Mouse (Mus musculus) liver, embryonic 16.5 days (tissue): ENCODE results near the gene Phyhd1. TPM values are rescaled to one million over a fixed set of nuclear protein-coding genes. Genes with fewer than 3 reads are reported as not detected.

Experiments used
- ATAC-seq: fragments of 200-750 bp; cut with Nextera tagmentation; 2 replicates; pipeline ENCODE4 v1.8.0; 2017; ENCODE audit warnings: low read depth, mild to moderate bottlenecking, moderate number of reproducible peaks, moderate library complexity
- H3K27ac ChIP-seq: fragments of 300-500 bp; sonication (generic); 2 replicates; pipeline ENCODE4 v1.5.1; 2014; ENCODE audit warnings: mild to moderate bottlenecking, low read length
- H3K27me3 ChIP-seq: fragments of 300-500 bp; sonication (generic); 2 replicates; pipeline ENCODE4 v1.6.1; 2014; ENCODE audit warnings: low read depth, low read length, mixed read lengths; ENCODE audit not compliant: control insufficient read depth, insufficient read depth
- H3K36me3 ChIP-seq: fragments of 300-500 bp; sonication (generic); 2 replicates; pipeline ENCODE4 v1.6.1; 2014; ENCODE audit warnings: mild to moderate bottlenecking; ENCODE audit not compliant: control insufficient read depth, insufficient read depth
- H3K4me1 ChIP-seq: fragments of 300-500 bp; sonication (generic); 2 replicates; pipeline ENCODE4 v1.6.1; 2014; ENCODE audit warnings: low read depth, low read length, mixed read lengths; ENCODE audit not compliant: control insufficient read depth
- H3K4me2 ChIP-seq: fragments of 300-500 bp; sonication (generic); 2 replicates; pipeline ENCODE4 v1.6.1; 2014; ENCODE audit warnings: low read depth, low read length, mixed read lengths
- H3K4me3 ChIP-seq: fragments of 300-500 bp; sonication (generic); 2 replicates; pipeline ENCODE4 v1.5.1; 2014; ENCODE audit warnings: low read depth, mild to moderate bottlenecking, low read length
- H3K9ac ChIP-seq: fragments of 300-500 bp; sonication (generic); 2 replicates; pipeline ENCODE4 v1.6.1; 2014; ENCODE audit warnings: low read depth, low read length
- H3K9me3 ChIP-seq: fragments of 300-500 bp; sonication (generic); replicated peaks from 2 replicates; pipeline ENCODE4 v1.6.1; 2016; ENCODE audit warnings: low read length; ENCODE audit not compliant: control insufficient read depth
- WGBS: fragments of 180-500 bp; shearing (Covaris S2); extraction: QIAGEN DNeasy Blood & Tissue Kit; methylation state at CpG from one replicate; pipeline ENCODE4 v1.1.7; 2014; ENCODE audit not compliant: insufficient replicate concordance; 5-methylcytosine and 5-hydroxymethylcytosine counted together
- polyA plus RNA-seq: library from polyadenylated mRNA; unstranded; fragments of >200 nt; fragmentation: Nextera tagmentation; extraction: Ambion mirVana; gene quantifications from 2 replicates; pipeline ENCODE4 v1.2.1, GENCODE M21; 2015

Phyhd1 gene
- polyA plus RNA-seq, 1 experiment from 2014 or later, result 16.0 TPM

- no peaks in the 10 kb centered on the region for H3K9me3 ChIP-seq
- H3K4me2 ChIP-seq, result no peak overlapping the region
- H3K4me1 ChIP-seq, result no peaks in the 10 kb centered on the region; the same call in none of the 2 replicates
- no peak overlapping the region for H3K4me3 ChIP-seq
- no peaks in the 10 kb centered on the region for H3K27me3 ChIP-seq
- ATAC-seq, result no peak
- H3K9ac ChIP-seq, result no peak overlapping the region
- 81% methylated on average over 15 of the region's 15 CpGs for WGBS
- H3K36me3 ChIP-seq, result peaks cover 47% of the 10 kb centered on the region
- peak overlapping the region; percentile 21; the same call in 1 of the 2 replicates for H3K27ac ChIP-seq
Observed at GRCm38 (mm10) chr2:30259131-30260064, 6.6 kb upstream of the Phyhd1 start.

- H3K9me3 ChIP-seq, result no peaks in the 10 kb centered on the region
- WGBS, result 72% methylated on average over 4 of the region's 4 CpGs
- no peak overlapping the region for H3K27ac ChIP-seq
- H3K27me3 ChIP-seq, result no peaks in the 10 kb centered on the region
- H3K4me2 ChIP-seq, result no peak overlapping the region
- H3K9ac ChIP-seq, result no peak overlapping the region
- peaks cover 35% of the 10 kb centered on the region for H3K36me3 ChIP-seq
- peaks cover 12% of the 10 kb centered on the region for H3K4me1 ChIP-seq
- ATAC-seq, result no peak
- no peak overlapping the region for H3K4me3 ChIP-seq
Observed at GRCm38 (mm10) chr2:30261064-30261736, 4.8 kb upstream of the Phyhd1 start.

- no peak overlapping the region for H3K27ac ChIP-seq
- peaks cover 25% of the 10 kb centered on the region for H3K36me3 ChIP-seq
- no peak overlapping the region for H3K4me2 ChIP-seq
- 90% methylated on average over 18 of the region's 18 CpGs for WGBS
- no peaks in the 10 kb centered on the region for H3K9me3 ChIP-seq
- no peaks in the 10 kb centered on the region for H3K27me3 ChIP-seq
- H3K4me1 ChIP-seq, result peaks cover 18% of the 10 kb centered on the region
- no peak overlapping the region for H3K9ac ChIP-seq
- no peak overlapping the region for H3K4me3 ChIP-seq
- ATAC-seq, result no peak
Observed at GRCm38 (mm10) chr2:30261921-30262839, 3.8 kb upstream of the Phyhd1 start.

- Histone ChIP-seq H3K4me3 (no peak overlapping the region), H3K27ac (no peak overlapping the region), H3K4me1 (peaks cover 18% of the 10 kb centered on the region), H3K9me3 (no peaks in the 10 kb centered on the region), H3K36me3 (peaks cover 24% of the 10 kb centered on the region), H3K27me3 (no peaks in the 10 kb centered on the region), H3K9ac (no peak overlapping the region), H3K4me2 (no peak overlapping the region)
- WGBS, result 75% methylated on average over 4 of the region's 4 CpGs
- ATAC-seq, result no peak
Observed at GRCm38 (mm10) chr2:30262840-30263441, 3.1 kb upstream of the Phyhd1 start.

- Histone ChIP-seq H3K4me3 (no peak overlapping the region), H3K4me2 (no peak overlapping the region), H3K9ac (no peak overlapping the region), H3K36me3 (peaks cover 24% of the 10 kb centered on the region), H3K27me3 (no peaks in the 10 kb centered on the region), H3K27ac (no peak overlapping the region), H3K4me1 (peaks cover 18% of the 10 kb centered on the region), H3K9me3 (no peaks in the 10 kb centered on the region)
- 77% methylated on average over 6 of the region's 6 CpGs for WGBS
- no peak for ATAC-seq
Observed at GRCm38 (mm10) chr2:30263811-30264210, 2.2 kb upstream of the Phyhd1 start.

- no peaks in the 10 kb centered on the region for H3K27me3 ChIP-seq
- peak overlapping the region; percentile 76 for H3K27ac ChIP-seq
- WGBS, result 79% methylated on average over 7 of the region's 7 CpGs
- H3K9ac ChIP-seq, result no peak overlapping the region
- no peak for ATAC-seq
- peaks cover 18% of the 10 kb centered on the region for H3K4me1 ChIP-seq
- no peak overlapping the region for H3K4me3 ChIP-seq
- H3K36me3 ChIP-seq, result peaks cover 24% of the 10 kb centered on the region
- H3K9me3 ChIP-seq, result no peaks in the 10 kb centered on the region
- H3K4me2 ChIP-seq, result no peak overlapping the region
Observed at GRCm38 (mm10) chr2:30264671-30265519, 1.1 kb upstream of the Phyhd1 start.

- Histone ChIP-seq H3K27ac (peak overlapping the region; percentile 78), H3K4me2 (peak overlapping the region; percentile 41), H3K9me3 (no peaks in the 10 kb centered on the region), H3K4me1 (peaks cover 18% of the 10 kb centered on the region), H3K27me3 (no peaks in the 10 kb centered on the region), H3K9ac (peak overlapping the region; percentile 32; the same call in 1 of the 2 replicates), H3K36me3 (peaks cover 23% of the 10 kb centered on the region), H3K4me3 (peak overlapping the region; percentile 41)
- ATAC-seq, result peak; percentile 85
- 44% methylated on average over 4 of the region's 4 CpGs for WGBS
Observed at GRCm38 (mm10) chr2:30266392-30266941, 464 bp downstream of the Phyhd1 start.
